ENCODE assay signal across 8 mouse cellular contexts in genomic region chr11:88203712-88204532, GRCm38 (mm10). TPM values are rescaled to one million over a fixed set of nuclear protein-coding genes. Genes with fewer than 3 reads are reported as not detected.
DNase-seq lines count a peak whose midpoint lies in the region; ATAC-seq and TF ChIP-seq lines count a peak whose summit lies in the region.

Gene Mrps23, plus strand, starts transcription at chr11:88204388.

- peak within 1 kb of the TSS; percentile 82 for H3K4me3 ChIP-seq in bone marrow macrophage, adult 2 months (ENCODE audit: insufficient read depth, low read length)
- peak within 1 kb of the TSS; percentile 67 for H3K4me3 ChIP-seq in embryonic fibroblast, embryonic 13.5 days (ENCODE audit: insufficient read depth, low read length)
- H3K4me3 ChIP-seq in heart, embryonic 10.5 days: peak within 1 kb of the TSS; percentile 76
- H3K4me3 ChIP-seq in kidney, embryonic 15.5 days (replicated peaks): peak within 1 kb of the TSS; percentile 79

- DNase-seq in A20 (ENCODE audit: low read depth, low spot score) (peak; percentile 95), liver (peak; percentile 92)
- peak; percentile 98 for DNase-seq in heart, embryonic 10.5 days (ENCODE audit: low spot score)
- peak; percentile 86 to 93 for DNase-seq in spleen, postnatal 4 days (ENCODE audit: low spot score in 2 of 2)

- H3K4me2 ChIP-seq in kidney, embryonic 15.5 days: peak within 1 kb of the TSS; percentile 87

- H3K36me3 ChIP-seq in heart, embryonic 10.5 days: peaks cover 22% of the 10 kb centered on the region
- peaks cover 21% of the 10 kb centered on the region for H3K36me3 ChIP-seq in kidney, embryonic 15.5 days

- peaks cover 2% of the 10 kb centered on the region; the same call in 1 of the 2 replicates for H3K27me3 ChIP-seq in heart, embryonic 10.5 days (ENCODE audit: insufficient read depth, poor library complexity, severe bottlenecking)
- H3K27me3 ChIP-seq in kidney, embryonic 15.5 days: peaks cover 5% of the 10 kb centered on the region; the same call in 1 of the 2 replicates

- under 1% methylated on average over 51 of the region's 51 CpGs for WGBS in heart, embryonic 10.5 days
- WGBS in kidney, embryonic 15.5 days: under 1% methylated on average over 51 of the region's 51 CpGs

- TF ChIP-seq POLR2A in bone marrow macrophage, adult 2 months (IDR thresholded peaks at IDR 0.05; ENCODE audit: borderline replicate concordance, low read depth, low read length): no peak
- TF ChIP-seq POLR2A in embryonic fibroblast, embryonic 13.5 days (IDR thresholded peaks at IDR 0.05; ENCODE audit: low read depth, low read length): peak; percentile 95

- peak within 1 kb of the TSS; percentile 76 for H3K9ac ChIP-seq in kidney, embryonic 15.5 days

- TF ChIP-seq CTCF in bone marrow macrophage, adult 2 months (IDR thresholded peaks at IDR 0.05; ENCODE audit: low read depth, low read length): peak; percentile 12; the same call in 1 of the 2 replicates
- TF ChIP-seq CTCF in embryonic fibroblast, embryonic 13.5 days (IDR thresholded peaks at IDR 0.05; ENCODE audit: borderline replicate concordance, insufficient read depth, low read length): no peak

- peaks cover 27% of the 10 kb centered on the region for H3K4me1 ChIP-seq in bone marrow macrophage, adult 2 months (ENCODE audit: control insufficient read depth, insufficient read depth, low read length)
- no peaks in the 10 kb centered on the region for H3K4me1 ChIP-seq in embryonic fibroblast, embryonic 13.5 days (ENCODE audit: control insufficient read depth, insufficient read depth, low read length)
- peaks cover 60% of the 10 kb centered on the region for H3K4me1 ChIP-seq in heart, embryonic 10.5 days
- peaks cover 22% of the 10 kb centered on the region for H3K4me1 ChIP-seq in kidney, embryonic 15.5 days

- H3K9me3 ChIP-seq in heart, embryonic 10.5 days: no peaks in the 10 kb centered on the region
- H3K9me3 ChIP-seq in kidney, embryonic 15.5 days (replicated peaks): no peaks in the 10 kb centered on the region

- H3K27ac ChIP-seq in bone marrow macrophage, adult 2 months (ENCODE audit: insufficient read depth, low read depth, low read length): peak within 1 kb of the TSS; percentile 81
- peak within 1 kb of the TSS; percentile 80 for H3K27ac ChIP-seq in embryonic fibroblast, embryonic 13.5 days (ENCODE audit: insufficient read depth, low read length)
- peak within 1 kb of the TSS; percentile 92 for H3K27ac ChIP-seq in heart, embryonic 10.5 days
- H3K27ac ChIP-seq in kidney, embryonic 15.5 days: peak within 1 kb of the TSS; percentile 95

- ATAC-seq in kidney, embryonic 15.5 days (replicated peaks; ENCODE audit: low FRiP score): peak; percentile 94
- peak; percentile 95 for ATAC-seq in monocyte, adult 5-6 weeks (replicated peaks; ENCODE audit: insufficient number of reproducible peaks, low FRiP score, low TSS enrichment, poor library complexity, severe bottlenecking)

RNA-seq across cellular contexts. Expression of gene Mrps23, which starts in this region (rescaled TPM):
- 60.4 and 67.9 TPM in 2 replicates for polyA plus RNA-seq in bone marrow macrophage, adult 2 months (2012; ENCODE audit: insufficient read depth, insufficient read length, missing spikeins)
- 71.7 and 98.7 TPM in 2 replicates for polyA plus RNA-seq in embryonic fibroblast, embryonic 13.5 days (2011; ENCODE audit: insufficient read length, low read depth, missing spikeins)
- polyA plus RNA-seq in heart, embryonic 10.5 days (2016; fragmentation: Nextera tagmentation; extraction: Ambion mirVana): 74.6 and 82.3 TPM in 2 replicates
- 57.5 and 65.2 TPM in 2 replicates for polyA plus RNA-seq in kidney, embryonic 15.5 days (2015; fragmentation: Nextera tagmentation; extraction: Ambion mirVana)
- 64.6 to 115 TPM (median 69.1 TPM) in 3 replicates for total RNA-seq in monocyte, adult 5-6 weeks (2017)

Comparison
In these comparisons a context has a peak if more than half of its experiments do, and no peak if none do; other contexts are left out.
1. Peak in every context shown above with its lines: DNase-seq, ATAC-seq, H3K4me3 ChIP-seq and H3K27ac ChIP-seq.